Comparison of ENCODE assay signal across 8 mouse cellular contexts in genomic region chr6:143100478-143101115, GRCm38 (mm10). TPM values are rescaled to one million over a fixed set of nuclear protein-coding genes. Genes with fewer than 3 reads are reported as not detected.
DNase-seq lines count a peak whose midpoint lies in the region; ATAC-seq lines count a peak whose summit lies in the region.

No protein-coding gene starts in this region.

- H3K36me3 ChIP-seq in kidney, embryonic 15.5 days = peaks cover 17% of the 10 kb centered on the region
- peaks cover 17% of the 10 kb centered on the region for H3K36me3 ChIP-seq in hindbrain, embryonic 13.5 days
- H3K36me3 ChIP-seq in midbrain, embryonic 16.5 days (ENCODE audit: control insufficient read depth, insufficient read depth, low read length) = 0 out of 2 replicates have a peak, but pooled peaks cover 3% of the 10 kb centered on the region

- WGBS in kidney, embryonic 15.5 days = 40% methylated on average over 8 of the region's 8 CpGs
- 51% methylated on average over 8 of the region's 8 CpGs for whole genome bisulfite sequencing in hindbrain, embryonic 13.5 days
- 53% methylated on average over 8 of the region's 8 CpGs for WGBS in midbrain, embryonic 16.5 days

- no peaks in the 10 kb centered on the region for H3K9me3 ChIP-seq in kidney, embryonic 15.5 days (replicated peaks)
- no peaks in the 10 kb centered on the region for H3K9me3 ChIP-seq in hindbrain, embryonic 13.5 days
- no peaks in the 10 kb centered on the region for H3K9me3 ChIP-seq in midbrain, embryonic 16.5 days (replicated peaks; ENCODE audit: control insufficient read depth, low read length, poor library complexity, severe bottlenecking)

- H3K9ac ChIP-seq in kidney, embryonic 15.5 days = peak overlapping the region; percentile 83
- H3K9ac ChIP-seq in hindbrain, embryonic 13.5 days = peak overlapping the region; percentile 91
- peak overlapping the region; percentile 97 for H3K9ac ChIP-seq in midbrain, embryonic 16.5 days (ENCODE audit: low read depth, low read length)

- H3K27ac ChIP-seq in kidney, embryonic 15.5 days = peak overlapping the region; percentile 95; the same call in 1 of the 2 replicates
- no peak overlapping the region for H3K27ac ChIP-seq in brown adipose tissue, adult 24 weeks (replicated peaks; ENCODE audit: low read depth, low read length)
- no peak overlapping the region for H3K27ac ChIP-seq in hindbrain, embryonic 13.5 days
- H3K27ac ChIP-seq in midbrain, embryonic 16.5 days (ENCODE audit: low read length) = peak overlapping the region; percentile 99; the same call in 1 of the 2 replicates

- intact Hi-C loops in gastrocnemius, postnatal 36 days (cut with DNase I) = loop anchor here (2.0 kb wide), 1 partner anchor 66 kb away; the partner anchor contains the start of gene Etnk1
- intact Hi-C loops in gastrocnemius, postnatal 14 days (cut with DNase I; ENCODE audit: low total_unique reads) = no loop called here

- H3K27me3 ChIP-seq in kidney, embryonic 15.5 days = no peaks in the 10 kb centered on the region
- H3K27me3 ChIP-seq in hindbrain, embryonic 13.5 days = 0 out of 2 replicates have a peak, but pooled peaks cover 7% of the 10 kb centered on the region
- H3K27me3 ChIP-seq in midbrain, embryonic 16.5 days (ENCODE audit: control insufficient read depth, insufficient read depth, low read depth, low read length) = no peaks in the 10 kb centered on the region

- no peak for DNase-seq in kidney, adult 18-20 months
- DNase-seq in gastrocnemius, postnatal 36 days = no peak
- DNase-seq in right cerebral cortex, adult 18-20 months = no peak
- no peak for DNase-seq in gastrocnemius, postnatal 14 days

- ATAC-seq in kidney, embryonic 15.5 days (replicated peaks; ENCODE audit: low FRiP score) = no peak
- no peak for ATAC-seq in hindbrain, embryonic 13.5 days (ENCODE audit: low FRiP score)
- no peak for ATAC-seq in midbrain, embryonic 16.5 days

- peak overlapping the region; percentile 84 for H3K4me2 ChIP-seq in kidney, embryonic 15.5 days
- peak overlapping the region; percentile 70 for H3K4me2 ChIP-seq in hindbrain, embryonic 13.5 days
- H3K4me2 ChIP-seq in midbrain, embryonic 16.5 days (ENCODE audit: low read length) = peak overlapping the region; percentile 75

- peaks cover 14% of the 10 kb centered on the region; the same call in 1 of the 2 replicates for H3K4me1 ChIP-seq in kidney, embryonic 15.5 days
- no peaks in the 10 kb centered on the region for H3K4me1 ChIP-seq in brown adipose tissue, adult 24 weeks (ENCODE audit: control insufficient read depth, insufficient read depth, insufficient read length, low read length)
- H3K4me1 ChIP-seq in hindbrain, embryonic 13.5 days (replicated peaks) = peaks cover 21% of the 10 kb centered on the region
- peaks cover 16% of the 10 kb centered on the region for H3K4me1 ChIP-seq in midbrain, embryonic 16.5 days (ENCODE audit: control insufficient read depth, insufficient read depth, low read length)

- peak overlapping the region; percentile 89 for H3K4me3 ChIP-seq in kidney, embryonic 15.5 days (replicated peaks)
- peak overlapping the region; percentile 71 for H3K4me3 ChIP-seq in brown adipose tissue, adult 24 weeks (ENCODE audit: insufficient read depth, low read depth, low read length)
- H3K4me3 ChIP-seq in hindbrain, embryonic 13.5 days = peak overlapping the region; percentile 87
- peak overlapping the region; percentile 86 for H3K4me3 ChIP-seq in midbrain, embryonic 16.5 days (ENCODE audit: low read depth, low read length)

RNA-seq across cellular contexts. Expression of gene C2cd5, which starts 0.7 kb away (rescaled TPM):
- polyA plus RNA-seq in kidney, embryonic 15.5 days (2015; fragmentation: Nextera tagmentation; extraction: Ambion mirVana) = 31.5 and 34.3 TPM in 2 replicates
- polyA plus RNA-seq in brown adipose tissue, adult 24 weeks (2012; ENCODE audit: insufficient read depth, insufficient read length, missing spikeins) = 5.7 and 6.1 TPM in 2 replicates
- 46.6 and 47.6 TPM in 2 replicates for polyA plus RNA-seq in hindbrain, embryonic 13.5 days (2015; fragmentation: Nextera tagmentation; extraction: Ambion mirVana)
- 43.2 and 52.4 TPM in 2 replicates for polyA plus RNA-seq in midbrain, embryonic 16.5 days (2015; fragmentation: Nextera tagmentation; extraction: Ambion mirVana)
- 10 to 100 TPM in 1 of 2 experiments, 1 to 10 TPM in 1; 8.5 to 10.5 TPM for total RNA-seq in gastrocnemius, postnatal 36 days (2021)
- 10 to 100 TPM; 12.1 to 12.6 TPM for total RNA-seq in gastrocnemius, postnatal 14 days (2021)

Comparison
In these comparisons a context has a peak if more than half of its experiments do, and no peak if none do; other contexts are left out.
1. H3K27ac ChIP-seq: peak in kidney, embryonic 15.5 days (single experiment) and midbrain, embryonic 16.5 days (single experiment); none in brown adipose tissue, adult 24 weeks (single experiment) and hindbrain, embryonic 13.5 days (single experiment).
2. Peak in every context shown above with its lines, with median percentiles within 50 percentile points of each other: H3K4me2 ChIP-seq, H3K4me3 ChIP-seq and H3K9ac ChIP-seq.